8 mouse cellular contexts compared by ENCODE assay signal in genomic region chr9:105131253-105132001, GRCm38 (mm10). TPM values are rescaled to one million over a fixed set of nuclear protein-coding genes. Genes with fewer than 3 reads are reported as not detected.
DNase-seq lines count a peak whose midpoint lies in the region; ATAC-seq lines count a peak whose summit lies in the region.

Gene Nudt16 (minus strand): TSS chr9:105131824.

- peak; percentile 90 for ATAC-seq in megakaryocyte progenitor cell, adult 5-6 weeks (replicated peaks; ENCODE audit: poor library complexity)

- DNase-seq in adipocyte (ENCODE audit: low spot score) = peak; percentile 78
- peak; percentile 94 for DNase-seq in embryo, embryonic 10 days (ENCODE audit: low spot score)
- peak; percentile 83 for DNase-seq in gastrocnemius, postnatal 10 days
- DNase-seq in induced T-regulatory cell, adult 2 months (ENCODE audit: low read depth) = peak; percentile 95
- DNase-seq in left cerebral cortex, adult 9 months (ENCODE audit: low spot score in 2 of 2) = peak; percentile 81 to 90
- DNase-seq in right cerebral cortex, postnatal 14 days = peak; percentile 80
- peak; percentile 86 to 92 for DNase-seq in urinary bladder, postnatal 36 days (ENCODE audit: low spot score in 2 of 2)

RNA-seq across cellular contexts. Expression of gene Nudt16, which starts in this region (rescaled TPM):
- total RNA-seq in gastrocnemius, postnatal 10 days (2021) = 1 to 10 TPM; 7.0 to 7.6 TPM
- 11.2 and 17.9 TPM in 2 replicates for total RNA-seq in megakaryocyte progenitor cell, adult 5-6 weeks (2015)
- 5.7 and 6.7 TPM in 2 replicates for total RNA-seq in megakaryocyte progenitor cell, adult 5-6 weeks (2017)

Comparison
In these comparisons a context has a peak if more than half of its experiments do, and no peak if none do; other contexts are left out.
1. Peak in every context shown above with its lines: DNase-seq and ATAC-seq.